Mouse (Mus musculus) spleen, postnatal 10 days (tissue): ENCODE measurements at regions not wholly inside any gene's neighbourhood (a gene's known extent, or its start where the extent isn't known, plus 50 kb on each side); places are given as distances from the start of the nearest gene placed in this dataset.
A peak's percentile ranks its signal among the peaks of the same experiment; 100 is the strongest.

Experiments
- DNase-seq, 2 experiments: peaks; one replicate each; pipeline ENCODE4 v3.0.0; 2021 to 2022; ENCODE audit warnings: low spot score in 2 of 2

DNA sequence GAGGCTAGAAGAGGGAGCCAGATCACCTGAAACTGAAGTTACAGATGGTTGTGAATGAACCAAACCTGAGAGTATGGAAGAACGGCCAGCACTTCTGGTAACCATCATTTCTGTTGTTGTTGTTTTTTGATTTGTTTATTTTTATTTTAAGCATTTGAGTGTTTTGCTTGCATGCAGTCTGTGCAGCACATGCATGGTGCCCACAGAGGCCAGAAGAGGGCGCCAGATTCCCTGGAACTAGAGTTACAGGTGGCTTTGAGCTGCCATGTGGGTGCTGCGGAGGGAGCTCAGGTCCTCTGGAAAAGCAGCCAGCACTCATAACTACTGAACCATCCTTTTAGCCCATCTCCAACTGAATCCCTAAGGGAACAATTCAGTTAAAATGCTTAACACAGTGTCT, 159.7 kb downstream of the Gpat3 start:
- no peak for DNase-seq

DNA sequence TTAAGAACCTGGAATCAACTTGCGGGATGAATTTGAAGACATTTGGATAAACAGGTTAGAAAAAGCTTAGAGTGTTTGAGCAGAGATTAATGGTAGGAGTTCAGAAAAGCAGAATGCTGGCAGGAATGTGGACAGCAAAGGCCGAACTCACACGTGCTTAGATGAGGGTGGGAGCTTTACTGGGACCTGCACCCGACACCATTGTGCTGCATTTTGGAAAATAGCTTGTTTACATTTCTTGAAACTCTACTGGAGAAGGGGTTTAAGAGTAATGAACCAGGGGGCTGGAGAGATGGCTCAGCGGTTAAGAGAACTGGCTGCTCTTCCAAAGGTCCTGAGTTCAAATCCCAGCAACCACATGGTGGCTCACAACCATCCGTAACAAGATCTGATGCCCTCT, 154.9 kb downstream of the Gpat3 start:
- DNase-seq = no peak

DNA sequence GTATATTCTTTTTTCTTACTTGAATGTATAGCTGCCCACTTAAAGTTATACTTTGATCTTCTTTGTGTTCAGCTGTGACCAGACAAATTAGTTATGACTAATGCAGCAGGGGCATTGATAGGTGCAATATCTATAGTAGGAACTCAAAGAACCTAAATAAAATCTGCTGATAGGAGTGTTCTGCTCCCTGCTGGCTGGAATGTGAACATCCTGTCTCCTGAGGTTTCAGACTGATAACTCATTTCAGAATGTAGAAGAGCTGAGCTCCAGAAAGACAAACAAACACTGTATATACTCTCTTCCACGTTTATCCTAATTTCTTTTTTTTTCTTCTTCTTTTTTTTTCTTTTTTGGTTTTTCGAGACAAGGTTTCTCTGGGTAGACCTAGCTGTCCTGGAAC, 146.9 kb downstream of the Gpat3 start:
- DNase-seq = no peak

DNA sequence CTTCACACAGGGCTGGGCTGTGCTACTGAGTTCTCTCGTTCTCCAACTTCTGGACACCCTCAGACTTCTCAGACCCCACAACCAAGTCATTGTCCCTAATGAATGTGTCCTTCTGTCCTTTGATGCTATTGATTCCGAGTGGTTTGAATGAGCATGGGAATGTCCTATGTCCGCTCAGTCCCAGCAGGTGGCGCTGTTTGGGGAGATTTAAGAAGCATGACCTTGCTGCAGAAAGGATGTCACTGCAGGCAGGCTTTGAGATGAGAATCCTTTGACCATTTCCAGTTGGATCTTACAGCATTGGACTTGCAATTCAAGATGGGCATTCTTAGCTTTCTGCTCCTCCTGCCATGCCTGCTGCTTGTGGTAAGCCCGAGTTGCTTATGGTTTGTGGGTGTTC, 146.1 kb downstream of the Gpat3 start:
- peak in 1 of 2 experiments; percentile 53 for DNase-seq

DNA sequence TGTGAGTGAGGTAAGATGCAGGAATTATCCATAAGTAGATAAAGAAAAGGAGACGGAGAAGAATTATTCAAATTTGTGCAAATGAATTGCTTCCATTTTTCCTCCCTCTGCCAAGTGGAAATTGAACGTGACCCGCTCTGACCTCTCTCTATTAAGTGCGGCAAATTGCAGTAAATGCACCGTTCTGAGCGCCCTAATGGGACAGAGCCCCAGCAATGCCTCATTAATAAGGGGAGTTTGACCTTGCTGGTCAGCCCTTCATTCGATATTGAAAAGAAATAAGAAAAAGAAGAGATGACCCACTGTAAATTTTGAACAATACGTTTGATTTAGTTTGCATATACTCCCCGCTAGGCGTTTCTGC, 137.0 kb downstream of the Gpat3 start:
- no peak for DNase-seq

DNA sequence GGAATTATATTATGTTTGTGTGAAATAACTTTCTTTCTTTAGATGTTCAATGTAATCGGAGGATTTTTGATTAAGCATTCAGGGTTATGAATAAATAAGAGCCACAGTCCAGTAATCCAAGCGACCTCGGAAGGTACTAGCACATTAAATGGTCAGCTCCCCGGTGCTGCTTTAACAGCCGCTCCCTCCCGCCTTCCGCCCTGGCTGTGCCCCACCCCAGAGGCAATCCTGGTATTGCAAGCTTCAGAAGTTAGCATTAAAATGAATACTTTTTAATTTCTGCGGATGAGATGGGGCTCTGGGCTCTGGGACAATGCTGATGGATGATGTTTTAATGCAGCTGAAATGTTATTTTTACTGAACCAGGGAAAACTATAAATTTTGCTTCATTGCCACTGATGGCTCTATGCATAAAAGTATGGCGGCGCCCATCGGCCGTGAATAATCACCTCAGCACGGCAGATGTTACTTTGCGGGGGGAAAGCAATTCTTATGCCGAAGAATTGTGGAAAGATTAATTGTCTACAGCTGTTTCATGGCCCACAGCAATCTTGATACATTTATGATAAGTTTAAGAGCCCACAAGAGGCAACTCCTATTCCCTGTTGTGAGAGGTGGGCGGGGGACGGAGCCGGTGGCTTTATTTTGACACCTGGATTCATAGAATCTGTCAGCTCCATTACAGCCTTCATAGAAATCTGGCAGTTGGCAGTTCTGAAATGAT, 136.5 kb downstream of the Gpat3 start:
- no peak for DNase-seq

DNA sequence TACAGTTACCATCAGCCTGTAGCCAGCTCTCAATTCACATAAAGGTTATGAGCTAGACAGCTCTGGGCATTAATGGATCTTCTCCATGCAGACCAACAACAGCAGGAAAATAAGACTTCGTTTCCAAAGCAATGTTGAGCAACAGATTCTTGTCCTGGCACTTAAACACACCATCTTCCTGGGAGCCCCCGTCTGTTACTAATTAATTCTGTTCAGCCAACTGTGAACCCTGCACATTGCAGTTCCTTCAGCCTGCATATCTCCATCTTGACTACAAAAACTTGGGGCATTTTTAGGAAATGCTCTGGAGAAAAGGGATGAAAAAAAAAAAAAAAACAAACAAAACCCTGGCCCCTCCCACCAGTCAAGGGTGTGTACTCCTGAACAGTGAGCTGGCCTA, 131.2 kb downstream of the Gpat3 start:
- no peak for DNase-seq

DNA sequence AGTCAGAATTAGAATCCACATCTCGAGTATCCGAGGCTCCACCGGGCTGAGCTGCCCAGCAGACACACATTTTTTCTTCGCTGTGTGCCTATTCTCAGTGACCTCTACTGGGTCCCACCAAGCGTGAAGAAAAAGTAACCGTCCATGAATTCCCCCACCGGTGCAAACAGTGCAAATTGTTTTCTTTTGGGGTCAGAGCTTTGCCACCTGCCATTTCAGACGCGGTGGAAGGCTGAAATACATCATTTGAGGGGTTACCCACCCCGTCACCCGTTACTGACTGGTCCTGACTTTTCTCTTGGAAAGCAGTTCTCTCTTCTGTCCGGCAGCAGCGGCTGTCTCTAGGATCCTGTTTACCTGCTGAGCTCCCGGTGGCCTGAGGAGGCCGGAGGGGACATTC, 105.7 kb downstream of the Gpat3 start:
- DNase-seq = no peak
